Mouse (Mus musculus) bone marrow macrophage, adult 2 months (primary cell): ENCODE data around the gene Mier1. TPM values are rescaled to one million over a fixed set of nuclear protein-coding genes. Genes with fewer than 3 reads are reported as not detected.

Experiments
- H3K27ac ChIP-seq: 2 replicates; pipeline ENCODE4 v1.5.1; 2012; ENCODE audit warnings: low read depth, low read length; ENCODE audit not compliant: insufficient read depth
- H3K4me1 ChIP-seq: 2 replicates; pipeline ENCODE4 v1.6.1; 2012; ENCODE audit warnings: low read length; ENCODE audit not compliant: control insufficient read depth, insufficient read depth
- H3K4me3 ChIP-seq: 2 replicates; pipeline ENCODE4 v1.5.1; 2012; ENCODE audit warnings: mild to moderate bottlenecking, low read length, moderate library complexity; ENCODE audit not compliant: insufficient read depth
- CTCF ChIP-seq: IDR thresholded peaks from 2 replicates; pipeline ENCODE4 v1.5.1; 2012; ENCODE audit warnings: low read depth, mild to moderate bottlenecking, low read length, moderate library complexity
- POLR2A ChIP-seq: IDR thresholded peaks from 2 replicates; pipeline ENCODE4 v1.6.1; 2012; ENCODE audit warnings: mild to moderate bottlenecking, low read depth, low read length, borderline replicate concordance
- polyA plus RNA-seq: library from polyadenylated mRNA; stranded (reverse); fragments of >200 nt; gene quantifications from 2 replicates; pipeline ENCODE4 v1.2.4, GENCODE M21; 2012; ENCODE audit not compliant: missing spikeins, insufficient read depth, insufficient read length

The Mier1 gene
- 67.4 and 67.5 TPM in 2 replicates for polyA plus RNA-seq

DNA sequence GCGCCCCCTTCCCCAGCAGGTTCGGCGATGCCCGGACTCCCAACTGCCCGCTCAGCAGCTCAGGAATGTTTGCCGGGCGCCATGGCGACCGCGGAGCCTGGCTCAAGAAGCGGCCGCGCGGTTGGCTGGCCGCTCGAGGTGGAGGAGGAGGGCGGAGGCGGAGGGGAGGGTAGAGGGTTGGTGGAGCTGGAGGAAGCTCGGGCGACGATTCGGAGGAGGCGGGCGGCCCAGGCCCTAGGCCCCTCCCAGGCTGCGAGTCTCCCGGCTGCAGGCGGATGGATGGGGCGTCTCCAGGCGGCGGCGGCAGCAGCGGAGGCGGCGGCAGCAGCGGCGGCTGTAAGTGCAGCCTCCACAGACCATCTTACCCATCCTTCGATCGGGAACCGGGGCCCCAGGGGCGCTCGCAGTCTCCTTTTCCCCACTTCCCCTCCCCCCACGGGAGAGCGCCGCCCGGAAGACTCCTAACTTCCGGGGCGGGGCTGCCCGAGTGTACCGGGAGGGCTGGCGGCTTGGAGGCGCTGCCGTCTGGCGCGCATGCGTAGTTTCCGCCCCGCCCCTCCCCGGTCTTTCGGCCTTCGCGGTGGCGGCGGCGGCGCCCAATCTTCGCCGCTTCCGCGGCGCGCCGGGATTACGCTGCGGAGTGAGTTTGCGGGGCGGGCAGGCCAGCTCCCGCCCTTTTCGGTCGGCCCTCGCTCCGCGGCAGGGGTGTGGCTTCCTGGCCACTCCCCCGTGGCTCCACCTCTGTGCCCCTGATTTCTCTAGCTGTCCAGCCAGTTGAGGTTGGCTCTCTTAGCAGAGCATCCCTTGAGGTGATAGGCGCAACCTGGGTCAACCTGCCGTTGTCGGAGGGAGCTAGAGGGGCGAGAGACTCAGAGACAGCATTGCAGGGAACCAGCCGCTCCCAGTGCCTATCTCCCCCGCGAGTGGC, at the start of gene Mier1, which contains the start of gene Wdr78:
Gene Mier1, plus strand, starts transcription at position 207 of the 928 bp plus-strand sequence.
Gene Wdr78, minus strand, starts transcription at position 372 of the 928 bp plus-strand sequence.
- TF ChIP-seq POLR2A: no peak
- TF ChIP-seq CTCF: no peak
- Histone ChIP-seq H3K4me1 (peaks cover 12% of the 10 kb centered on the region), H3K4me3 (peak within 1 kb of the TSS; percentile 79), H3K27ac (peak within 1 kb of the TSS; percentile 92)

DNA sequence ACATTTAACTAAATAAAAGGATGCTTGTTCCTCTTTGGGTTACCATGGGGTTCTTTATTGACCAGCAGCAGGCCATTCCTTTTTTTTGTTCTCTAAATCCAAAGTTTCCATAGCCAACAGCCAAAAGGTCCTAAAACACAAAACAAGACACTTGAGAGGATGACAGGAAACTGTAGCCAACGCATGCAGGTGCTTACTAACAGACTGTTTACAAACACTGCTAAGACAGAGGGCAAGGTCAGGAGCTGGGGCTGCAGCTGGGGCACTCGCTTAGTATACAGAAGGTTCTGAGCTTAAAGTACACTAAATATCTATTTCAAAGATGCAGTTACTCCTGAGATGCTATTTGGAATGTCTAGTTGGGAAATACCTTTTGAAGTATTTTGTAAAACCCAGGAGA, 49.8 kb upstream of the Mier1 start:
- TF ChIP-seq CTCF: no peak
- no peak for TF ChIP-seq POLR2A
- H3K27ac ChIP-seq: no peak overlapping the region

DNA sequence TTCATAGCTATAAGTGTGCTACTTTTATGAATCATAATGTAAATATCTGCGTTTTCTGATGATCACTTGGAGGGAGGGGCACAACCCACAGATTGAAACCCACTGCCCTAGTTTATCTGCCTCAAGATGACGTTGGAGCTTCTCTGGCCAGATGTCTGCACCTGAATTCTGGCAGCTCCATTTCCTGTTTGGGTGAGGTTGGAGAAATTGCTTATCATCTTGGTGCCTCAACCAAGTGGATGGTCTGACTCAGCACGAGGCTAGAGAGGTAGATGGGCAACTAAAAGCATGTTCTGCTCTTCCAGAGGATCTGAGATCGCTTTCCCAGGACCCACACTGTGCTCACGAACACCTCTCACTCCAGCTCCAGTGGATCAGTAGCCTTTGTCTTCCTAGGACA, 49.2 kb upstream of the Mier1 start:
- no peak overlapping the region for H3K4me3 ChIP-seq
- H3K4me1 ChIP-seq: no peaks in the 10 kb centered on the region
- no peak for TF ChIP-seq POLR2A
- TF ChIP-seq CTCF: no peak
- H3K27ac ChIP-seq: no peak overlapping the region

More for the DNA sequence above, 49.8 kb upstream of the Mier1 start:
- Histone ChIP-seq H3K4me3 (no peak overlapping the region), H3K4me1 (no peaks in the 10 kb centered on the region)

DNA sequence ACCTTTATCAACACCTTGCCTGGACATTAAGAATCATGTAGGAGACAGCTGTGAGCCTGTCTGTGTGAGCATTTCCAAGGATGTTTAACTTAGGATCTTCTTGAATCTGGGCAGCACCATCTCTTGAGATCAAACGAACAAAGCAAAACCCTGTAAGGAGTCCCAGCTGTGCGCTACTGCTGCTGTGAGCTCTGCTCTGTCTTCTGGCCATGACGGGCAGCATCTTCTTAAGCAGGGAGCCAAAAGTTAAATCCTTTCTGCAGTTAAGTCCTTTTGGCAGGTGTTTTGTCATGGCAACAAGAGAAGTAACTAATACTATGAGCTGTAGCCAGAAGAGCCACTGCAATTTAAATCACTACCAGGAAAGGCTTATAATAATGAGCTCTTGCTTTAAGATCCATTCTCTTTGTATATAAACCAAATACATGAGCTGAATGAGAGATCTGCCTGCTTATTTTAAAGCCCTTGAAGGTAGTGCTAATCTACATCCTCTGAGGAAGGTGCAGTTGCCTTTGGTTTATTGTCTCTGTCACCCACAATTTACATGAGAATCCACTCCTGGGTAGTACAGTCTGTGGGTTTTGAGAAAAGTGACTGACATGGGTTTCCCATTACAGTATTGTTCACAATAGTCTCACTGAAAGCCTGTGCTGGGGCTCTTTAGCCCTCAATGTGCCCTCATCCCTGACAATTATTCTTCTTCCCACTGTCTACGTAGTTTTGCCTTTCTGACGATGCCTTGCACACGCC, 46.1 kb upstream of the Mier1 start:
- no peaks in the 10 kb centered on the region for H3K4me1 ChIP-seq
- no peak overlapping the region for H3K27ac ChIP-seq
- TF ChIP-seq CTCF: no peak
- no peak for TF ChIP-seq POLR2A
- no peak overlapping the region for H3K4me3 ChIP-seq

DNA sequence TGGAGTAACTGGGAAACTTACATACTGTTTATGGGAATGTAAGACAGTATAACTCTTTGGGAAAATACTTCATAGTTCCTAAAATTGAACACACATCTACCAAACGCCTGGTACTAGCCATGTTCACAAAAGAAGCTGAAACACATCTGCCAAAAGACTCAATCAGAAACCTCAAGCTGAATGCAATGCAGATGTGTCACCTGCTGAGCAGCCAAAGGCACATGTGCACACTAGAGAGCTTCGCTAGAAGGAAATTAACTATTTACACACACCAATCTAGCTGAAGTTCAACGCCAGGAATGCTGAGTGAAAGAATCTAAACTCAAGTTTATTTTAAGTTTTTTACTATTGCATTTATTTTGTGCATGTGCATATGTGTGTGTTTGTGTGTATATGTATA, 43.6 kb upstream of the Mier1 start:
- no peak overlapping the region for H3K4me3 ChIP-seq
- no peaks in the 10 kb centered on the region for H3K4me1 ChIP-seq
- H3K27ac ChIP-seq: no peak overlapping the region
- TF ChIP-seq POLR2A (no peak), CTCF (no peak)

DNA sequence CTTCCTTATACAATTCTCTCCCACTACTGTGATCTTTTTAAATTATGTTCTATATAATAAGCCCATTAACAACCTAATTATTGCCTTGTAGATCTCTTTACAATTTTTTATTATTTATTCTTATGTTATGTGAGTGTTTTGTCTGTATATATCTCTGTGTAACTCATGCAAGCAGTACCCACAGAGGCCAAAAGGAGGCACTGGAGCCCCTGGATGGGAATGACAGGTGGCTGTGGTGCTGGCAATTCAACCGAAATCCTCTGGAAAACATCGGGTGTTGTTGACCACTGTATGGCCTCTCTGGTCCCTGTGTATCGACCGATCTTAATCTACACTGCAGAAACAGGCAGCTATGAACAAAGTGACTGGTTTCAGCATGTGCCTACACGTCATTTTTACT, 29.0 kb upstream of the Mier1 start:
- H3K4me1 ChIP-seq: 0 out of 2 replicates have a peak, but pooled peaks cover under 1% of the 10 kb centered on the region
- no peak overlapping the region for H3K4me3 ChIP-seq
- H3K27ac ChIP-seq: no peak overlapping the region
- TF ChIP-seq POLR2A: no peak
- TF ChIP-seq CTCF: no peak

DNA sequence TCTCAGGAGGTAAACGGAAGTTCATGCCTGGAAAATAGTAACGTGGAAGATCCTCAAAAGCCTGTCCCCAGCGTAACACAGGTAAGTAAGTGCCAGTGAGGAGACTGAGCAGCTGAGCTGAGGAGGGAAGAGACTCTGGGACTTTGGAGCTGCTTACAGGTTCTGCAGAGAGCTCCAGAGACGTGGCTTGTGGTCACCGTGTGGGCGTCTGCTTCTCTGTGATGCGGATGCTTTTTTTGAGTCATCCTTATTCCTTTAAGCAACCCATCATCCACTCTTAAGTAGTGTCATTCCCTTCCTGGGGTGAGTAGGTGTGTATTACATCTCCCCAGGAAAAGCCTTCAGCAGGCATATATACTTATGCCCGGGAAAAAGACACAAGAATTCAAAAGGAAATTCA, 18.3 kb upstream of the Mier1 start:
- no peak overlapping the region for H3K4me3 ChIP-seq
- TF ChIP-seq POLR2A (no peak), CTCF (no peak)
- H3K4me1 ChIP-seq: no peaks in the 10 kb centered on the region
- no peak overlapping the region for H3K27ac ChIP-seq

DNA sequence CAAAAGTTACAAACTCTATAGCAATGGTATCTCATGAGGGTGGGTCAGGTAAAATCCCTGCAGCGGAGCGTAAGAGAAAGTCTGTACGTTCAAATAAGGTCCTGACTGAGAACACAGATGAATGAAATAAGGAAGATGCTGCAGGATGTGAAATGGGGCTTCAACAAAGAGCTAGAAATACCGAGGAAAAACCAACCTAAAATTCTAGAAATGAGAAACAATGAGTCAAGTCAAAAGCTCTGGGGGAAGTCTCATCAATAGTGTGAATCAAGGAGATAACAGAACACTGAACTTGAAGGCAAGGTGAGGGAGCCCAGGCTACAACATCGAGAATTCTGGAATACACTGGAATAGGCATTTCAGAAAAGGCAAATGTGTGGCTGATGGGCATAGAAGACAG, 15.7 kb upstream of the Mier1 start:
- Histone ChIP-seq H3K27ac (no peak overlapping the region), H3K4me3 (no peak overlapping the region), H3K4me1 (no peaks in the 10 kb centered on the region)
- no peak for TF ChIP-seq CTCF

DNA sequence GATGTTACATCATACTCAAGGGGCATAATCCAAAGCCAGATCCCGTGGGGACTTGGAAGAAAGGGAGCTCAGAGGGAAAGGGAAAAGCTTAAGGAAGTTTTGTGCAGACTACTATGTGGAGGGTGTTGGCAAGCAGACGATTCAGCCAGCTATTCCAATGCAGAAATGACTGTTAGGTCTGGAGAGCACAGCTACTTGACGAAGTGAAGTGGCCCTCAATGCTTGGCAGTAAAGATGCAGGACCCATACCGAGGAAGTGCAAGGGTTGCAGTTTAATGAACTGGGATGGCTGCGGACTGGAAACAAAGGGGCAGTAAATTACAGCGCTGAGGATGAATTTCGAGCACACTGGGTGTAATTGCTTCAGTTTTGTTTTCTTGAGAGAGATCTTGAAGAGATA, 1.5 kb upstream of the Mier1 start:
- no peak overlapping the region for H3K27ac ChIP-seq
- peaks cover 12% of the 10 kb centered on the region for H3K4me1 ChIP-seq
- TF ChIP-seq POLR2A: no peak
- no peak overlapping the region for H3K4me3 ChIP-seq

DNA sequence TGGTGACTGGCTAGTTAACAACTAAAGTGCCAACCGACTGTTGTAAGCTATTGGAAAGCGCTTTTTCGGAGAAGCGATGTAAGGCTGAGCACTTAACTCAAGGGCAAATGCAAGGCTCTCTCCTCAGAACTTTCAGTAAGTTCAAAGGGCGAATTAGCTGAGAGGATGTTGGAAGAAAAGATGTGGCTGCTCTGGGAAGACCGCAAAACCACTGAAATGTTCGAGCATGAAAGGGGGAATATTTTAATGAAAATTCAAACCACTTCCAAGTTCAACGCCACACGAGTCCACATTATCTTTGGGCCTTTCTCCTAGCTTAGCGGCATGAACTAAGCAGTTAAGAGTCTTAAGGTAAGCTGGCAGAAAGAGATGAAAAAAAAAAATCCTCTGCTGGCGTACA, 788 bp upstream of the Mier1 start:
- TF ChIP-seq CTCF (no peak), POLR2A (no peak)
- peak overlapping the region; percentile 79 for H3K4me3 ChIP-seq
- H3K4me1 ChIP-seq: peaks cover 12% of the 10 kb centered on the region
- no peak overlapping the region for H3K27ac ChIP-seq
